Mouse (Mus musculus): ENCODE results near the gene Tbc1d5.

The Tbc1d5 gene

DNA sequence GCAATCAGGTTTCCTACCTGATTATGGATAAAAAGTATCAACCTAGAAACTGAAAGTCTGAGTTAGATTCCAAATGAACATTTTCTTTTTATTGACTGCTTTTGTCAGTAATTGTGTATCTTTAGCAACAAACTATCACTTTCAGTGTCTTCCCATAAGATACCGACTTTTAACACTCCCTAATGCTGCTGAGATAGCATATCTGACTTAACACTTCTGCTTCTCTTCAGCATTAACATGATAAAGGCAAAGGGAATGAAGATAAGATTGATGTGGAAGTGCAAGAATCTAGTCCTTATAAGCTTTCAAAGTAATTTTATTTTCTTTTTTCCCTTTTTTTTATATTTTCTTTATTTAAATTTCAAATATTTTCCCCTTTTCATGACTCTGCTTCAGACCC is 138.3 kb downstream of the Tbc1d5 start:
- DNase-seq: no peak

DNA sequence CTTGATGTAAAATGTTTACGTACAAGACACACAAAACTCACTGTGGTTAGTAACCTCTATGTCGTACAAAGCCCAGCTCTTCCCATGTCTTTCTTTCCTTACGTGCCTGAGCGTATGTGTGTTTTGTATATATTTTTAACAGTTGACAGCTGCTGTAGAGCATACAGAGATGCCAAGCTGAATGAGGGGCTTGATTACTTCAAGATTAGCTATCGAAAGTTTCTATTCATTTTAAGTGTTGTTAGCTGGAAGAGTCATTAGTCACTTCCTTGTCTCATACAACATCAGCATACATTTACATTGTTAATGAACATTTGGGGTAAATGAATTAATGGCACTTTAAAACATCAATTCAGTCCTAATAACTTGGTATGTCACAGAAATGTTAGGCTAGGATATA is 155.9 kb downstream of the Tbc1d5 start:
- DNase-seq: no peak

DNA sequence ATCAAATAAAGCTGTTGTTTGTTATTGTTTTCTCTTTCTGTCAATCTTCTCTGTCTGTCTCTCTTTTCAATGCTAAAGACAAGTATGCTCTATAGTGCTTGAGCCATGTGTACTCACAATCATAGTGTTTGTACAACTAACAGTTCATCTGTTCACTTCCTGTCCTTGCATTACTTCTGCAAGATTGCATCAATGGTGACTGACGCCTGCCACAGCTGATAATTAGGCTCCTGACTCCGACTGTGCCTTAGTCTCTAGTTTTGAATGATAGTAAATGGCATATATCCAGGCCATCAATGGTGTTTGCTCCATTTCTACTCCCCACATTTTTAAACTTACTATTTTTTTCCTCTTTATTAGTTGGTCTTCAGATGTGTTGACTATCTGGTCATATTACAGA is 162.8 kb downstream of the Tbc1d5 start:
- no peak for DNase-seq

DNA sequence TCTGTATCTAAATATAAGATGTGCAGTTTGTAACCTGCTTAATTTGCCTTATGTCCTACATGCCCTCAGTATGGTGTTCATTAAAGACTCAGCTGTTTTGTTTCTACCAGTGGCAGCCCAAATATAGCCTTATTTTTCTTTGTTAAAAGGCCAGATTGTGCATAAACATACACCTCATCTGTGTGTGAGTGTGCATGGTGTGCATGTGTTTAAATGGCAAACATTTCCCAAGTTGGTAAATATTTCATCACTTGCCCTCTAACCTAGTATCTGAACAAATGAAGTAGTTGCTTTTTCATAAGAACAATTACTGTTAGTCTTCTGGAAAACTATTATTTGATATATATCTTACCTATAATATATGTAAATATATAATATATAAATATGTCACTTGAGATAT is 165.2 kb downstream of the Tbc1d5 start:
- DNase-seq: no peak

DNA sequence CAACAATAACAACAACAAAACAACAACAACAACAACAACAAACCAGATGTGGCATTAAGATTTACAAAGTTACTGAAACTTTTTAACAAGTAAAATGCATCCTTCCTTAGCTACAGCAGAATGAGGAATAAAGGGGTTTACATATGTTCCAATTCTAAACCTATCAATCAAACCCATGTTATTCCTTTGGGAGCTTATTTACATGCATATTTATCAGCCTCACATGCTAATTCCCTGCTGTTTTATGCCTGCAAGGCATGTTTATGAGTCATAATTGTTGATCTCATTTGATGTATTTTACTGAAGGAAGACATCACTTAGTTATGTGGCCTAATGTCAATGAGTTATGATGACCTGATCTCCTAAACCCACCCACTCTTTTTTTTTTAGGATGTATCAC is 176.0 kb downstream of the Tbc1d5 start:
- DNase-seq: no peak

DNA sequence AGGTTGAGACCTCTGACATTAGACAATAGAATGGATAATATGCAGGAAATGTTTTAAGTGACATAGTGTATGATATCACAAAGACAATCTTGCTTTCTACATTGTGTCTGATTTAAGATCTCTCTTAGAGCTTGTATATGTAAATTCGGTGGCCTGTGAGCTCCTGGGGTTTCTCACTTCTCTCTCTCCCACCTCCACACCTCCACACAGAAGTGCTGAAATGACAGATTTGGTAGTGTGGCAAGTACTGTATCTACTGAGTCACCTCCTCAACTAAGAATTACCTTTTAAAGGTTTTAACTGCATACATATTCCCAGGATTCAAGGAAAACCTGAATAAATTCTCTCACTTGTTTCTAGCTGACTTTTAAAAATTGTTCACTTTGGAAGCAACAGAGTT is 180.9 kb downstream of the Tbc1d5 start:
- no peak for DNase-seq

DNA sequence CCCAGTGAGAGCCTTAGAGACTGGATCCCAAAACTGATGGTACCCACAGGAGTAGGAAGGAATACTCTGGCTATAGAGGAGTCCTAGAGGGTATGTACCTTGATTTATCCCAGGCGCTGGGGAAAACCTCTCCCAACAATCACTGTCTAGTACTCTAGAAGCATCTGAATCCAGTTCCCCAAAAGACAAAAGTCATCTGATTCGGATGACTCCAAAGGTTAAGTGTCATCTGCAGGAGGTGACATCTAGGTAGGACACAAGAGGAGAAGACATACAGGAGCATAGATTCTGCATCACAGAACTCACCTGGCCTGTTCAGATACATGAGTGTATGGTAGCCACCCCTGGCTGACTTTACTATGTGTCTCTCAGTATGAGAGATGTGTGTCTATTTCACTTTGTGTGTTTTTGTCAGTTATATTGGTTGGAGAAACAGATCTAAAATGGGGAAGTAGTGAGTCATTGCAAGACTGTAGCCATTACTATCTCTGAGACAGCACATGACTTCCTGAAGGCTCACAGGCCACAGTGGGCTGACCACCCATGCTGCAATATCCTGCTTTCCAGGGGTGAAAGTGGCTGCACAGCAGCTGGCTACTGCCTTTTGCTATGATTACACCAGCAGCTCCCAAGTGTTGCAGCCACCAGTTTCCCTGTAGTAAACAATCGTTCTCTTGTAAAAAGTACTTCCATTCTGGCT is 185.7 kb downstream of the Tbc1d5 start:
- DNase-seq: no peak

DNA sequence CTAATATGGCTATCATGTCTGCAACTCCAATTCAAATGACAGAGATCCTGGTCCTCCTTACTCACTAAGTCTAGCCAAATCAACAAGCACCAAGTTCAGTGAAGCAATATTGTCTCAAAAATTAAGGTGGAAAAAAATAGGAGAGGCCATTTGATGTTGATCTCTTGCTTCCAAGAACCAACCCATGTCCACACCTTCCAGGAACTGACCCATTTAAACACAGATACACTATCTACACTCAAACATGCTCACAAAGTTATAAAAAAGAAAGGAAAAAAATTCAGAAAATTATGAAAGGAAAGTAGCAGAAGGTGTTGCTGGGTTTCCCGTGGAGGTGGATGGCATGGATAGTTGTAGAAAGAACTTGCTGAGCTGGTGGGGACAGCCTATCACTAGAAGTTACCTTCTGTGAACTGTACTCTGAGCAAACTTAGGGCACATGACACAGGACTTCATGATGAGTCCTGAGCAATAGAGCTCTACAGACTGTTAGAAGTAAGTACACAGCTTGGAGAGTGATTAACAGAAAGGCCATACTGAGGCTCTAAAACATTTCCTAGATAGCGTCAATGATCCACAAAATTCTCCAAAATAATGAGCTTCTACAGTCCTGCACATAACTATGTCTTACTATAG is 188.3 kb downstream of the Tbc1d5 start:
- DNase-seq: no peak

DNA sequence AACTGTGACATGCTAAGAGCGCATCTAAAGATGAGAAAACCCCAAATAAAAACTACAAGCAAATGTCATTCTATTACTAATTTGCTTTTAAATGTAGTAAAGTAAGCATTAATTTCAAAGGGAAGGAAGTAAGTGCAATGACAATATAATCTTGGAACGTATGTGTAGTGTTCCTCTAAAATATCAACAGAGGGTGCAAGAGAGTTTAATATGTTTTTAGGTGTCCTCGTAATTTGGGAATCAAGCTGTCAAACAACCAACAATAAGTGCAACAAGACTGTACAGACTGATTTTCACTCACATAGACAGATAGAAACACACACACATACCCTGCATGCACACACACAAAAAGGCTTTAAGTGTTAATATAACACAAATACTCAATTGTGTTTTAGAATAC is 191.2 kb downstream of the Tbc1d5 start:
- no peak for DNase-seq

DNA sequence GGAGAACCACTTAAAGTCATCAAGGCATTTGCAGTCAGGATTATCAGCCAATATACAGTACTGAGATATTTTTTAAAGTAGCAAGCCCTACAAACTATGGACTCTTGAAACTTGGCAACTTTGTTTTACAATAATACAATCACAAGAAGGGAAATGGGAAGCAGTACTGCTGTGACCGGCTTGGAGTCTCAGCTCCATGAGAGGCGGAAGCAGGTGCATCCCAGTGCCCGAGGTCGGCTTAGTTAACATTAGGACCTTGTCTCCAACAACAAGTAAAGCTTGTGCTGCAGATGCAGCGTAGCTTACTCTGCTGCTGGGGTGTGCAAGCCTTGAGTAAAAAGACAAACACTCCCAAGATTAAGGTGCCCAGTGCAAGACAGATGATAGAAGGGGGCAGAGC is 197.2 kb downstream of the Tbc1d5 start:
- DNase-seq: no peak

DNA sequence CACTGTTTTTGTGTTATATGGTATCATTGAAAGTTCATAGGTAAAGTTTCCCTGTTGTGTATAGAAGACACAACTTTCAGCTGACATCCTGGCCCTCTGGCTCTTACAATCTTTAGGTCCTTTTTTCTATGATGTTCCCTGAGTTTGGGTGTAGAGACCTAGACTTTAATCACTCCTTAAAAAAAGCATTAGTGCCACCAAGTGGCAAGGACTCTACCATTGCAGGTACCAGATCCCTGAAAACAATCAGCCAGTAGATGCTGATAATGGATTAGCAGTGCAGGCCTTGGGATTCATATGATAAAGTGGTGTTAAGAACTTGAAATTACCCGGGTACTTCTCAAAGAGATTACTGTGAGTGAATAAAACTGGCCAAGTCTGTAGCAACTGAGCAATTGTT is 207.0 kb downstream of the Tbc1d5 start:
- DNase-seq: peak; percentile 15

DNA sequence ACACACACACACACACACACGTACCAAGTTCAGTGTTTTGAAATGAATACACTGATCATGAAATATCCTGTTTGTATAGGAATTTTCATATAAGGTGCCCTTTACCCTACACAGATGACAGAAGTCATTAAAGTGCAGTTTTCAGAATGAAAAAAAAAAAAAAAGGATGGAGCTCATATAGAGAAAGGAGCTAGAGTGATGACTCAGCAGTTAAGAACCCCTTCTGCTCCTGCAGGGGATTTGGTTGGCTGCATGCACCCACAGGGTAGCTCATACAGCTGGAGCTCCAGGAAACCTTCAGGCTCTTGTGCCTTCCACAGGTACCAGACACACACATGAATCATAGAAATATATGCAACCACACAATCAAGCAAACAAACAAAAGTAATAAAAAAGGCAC is 213.0 kb downstream of the Tbc1d5 start:
- DNase-seq: no peak

DNA sequence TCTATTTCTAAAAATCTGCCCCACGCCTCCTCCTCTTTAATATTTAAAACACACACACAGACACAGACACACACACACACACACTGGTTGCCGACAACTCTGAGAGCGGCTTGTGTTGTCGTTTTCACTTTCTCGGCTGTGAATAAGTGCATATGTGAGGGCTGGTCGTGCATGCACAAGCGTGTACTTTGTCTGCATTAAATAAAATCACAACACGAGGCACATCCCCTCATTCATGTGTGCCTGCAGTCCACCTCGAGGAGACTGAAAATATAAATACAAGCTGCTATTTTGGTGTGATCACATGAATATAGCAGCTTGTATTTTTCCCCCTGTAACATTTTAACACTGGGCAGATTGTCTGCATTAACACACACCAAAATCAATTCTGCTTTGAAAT is 224.8 kb downstream of the Tbc1d5 start:
- no peak for DNase-seq

DNA sequence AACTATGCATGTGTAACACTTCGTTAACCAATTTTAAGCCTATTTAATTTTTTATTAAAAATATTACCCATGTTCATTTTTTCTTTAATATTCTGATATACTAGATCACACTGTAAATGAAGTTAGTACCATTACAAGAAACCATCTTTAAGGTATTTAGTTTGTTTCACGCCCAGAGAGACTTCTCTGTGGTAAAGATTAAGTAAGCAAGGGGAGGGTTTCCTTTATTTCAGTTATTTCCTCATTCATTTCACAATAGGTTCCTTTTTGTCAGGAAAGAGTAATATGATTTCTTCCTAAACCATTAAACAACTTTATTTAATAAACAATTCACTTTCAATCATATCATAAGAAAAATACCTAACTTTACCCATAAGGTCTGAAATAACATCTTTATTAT is 256.8 kb downstream of the Tbc1d5 start:
- no peak for DNase-seq

DNA sequence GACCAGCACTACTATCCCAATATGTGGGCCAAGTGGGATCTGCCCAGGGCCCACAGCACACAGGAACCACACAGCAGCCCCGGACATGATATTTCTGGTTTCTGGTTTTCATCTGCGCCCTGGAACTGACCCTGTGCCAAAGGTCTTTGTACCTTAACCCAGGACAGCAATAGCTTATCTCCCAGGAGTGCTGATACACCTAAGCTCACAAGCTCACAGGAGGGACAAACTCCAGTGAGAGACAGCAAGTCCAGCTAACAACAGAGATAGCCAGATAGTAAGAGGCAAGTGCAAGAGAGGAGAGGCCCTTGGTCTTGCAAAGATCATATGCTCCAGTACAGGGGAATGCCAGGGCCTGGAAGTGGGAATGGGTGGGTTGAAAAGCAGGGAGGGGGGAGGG is 263.9 kb downstream of the Tbc1d5 start:
- DNase-seq: no peak

DNA sequence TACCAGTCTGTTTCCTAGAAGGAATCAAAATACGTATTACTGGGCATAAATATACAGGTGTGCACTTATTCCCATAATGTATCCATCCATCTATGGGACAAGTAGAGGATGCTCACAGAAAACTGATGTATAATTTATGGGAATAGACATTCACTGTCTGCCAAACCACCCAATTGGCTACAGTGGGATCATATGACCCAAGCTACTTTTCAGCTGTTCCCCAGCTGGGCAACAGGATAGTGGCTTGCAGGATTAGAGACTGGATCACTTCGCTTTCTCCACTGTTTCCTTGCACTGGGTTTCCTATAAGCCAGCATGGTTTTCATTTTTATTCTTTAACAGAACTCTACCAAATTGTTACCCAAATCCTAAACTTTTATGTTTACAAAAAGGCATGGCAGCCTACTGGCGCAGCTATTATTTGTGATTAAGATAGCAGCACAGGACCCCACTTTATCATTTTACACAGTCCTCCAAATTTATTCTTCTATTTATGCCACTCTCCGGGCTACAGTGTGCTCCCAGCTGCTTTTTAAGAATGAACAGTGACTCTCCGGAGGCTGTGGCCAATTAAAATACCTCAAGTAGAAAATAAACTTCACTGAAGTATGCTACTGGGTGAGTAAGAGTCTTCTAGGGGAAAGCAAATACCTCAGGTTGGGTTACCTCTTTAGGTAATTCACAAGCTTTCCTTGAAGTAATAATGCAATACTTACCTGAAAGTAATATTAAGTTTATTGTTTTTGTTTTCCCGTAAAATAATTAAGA is 270.4 kb downstream of the Tbc1d5 start:
- no peak for DNase-seq

DNA sequence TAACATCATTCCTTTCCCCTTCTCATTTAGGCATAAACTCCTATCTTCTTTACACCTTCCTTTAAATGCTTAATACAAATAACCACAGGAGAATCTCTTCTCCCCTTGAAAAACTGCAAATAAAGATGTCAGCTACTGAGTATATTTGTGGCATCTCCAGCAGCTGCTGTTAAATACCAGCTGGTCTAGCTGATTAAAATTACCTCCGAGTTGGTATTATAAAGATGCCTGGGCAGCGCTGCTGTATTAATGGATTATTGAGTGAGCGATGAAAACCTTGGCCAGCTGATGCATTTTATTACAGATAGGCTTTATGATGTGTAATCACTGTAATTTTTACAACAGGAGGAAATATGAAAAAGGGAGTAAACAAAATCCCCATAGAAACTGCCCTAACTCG is 271.0 kb downstream of the Tbc1d5 start:
- DNase-seq: no peak

DNA sequence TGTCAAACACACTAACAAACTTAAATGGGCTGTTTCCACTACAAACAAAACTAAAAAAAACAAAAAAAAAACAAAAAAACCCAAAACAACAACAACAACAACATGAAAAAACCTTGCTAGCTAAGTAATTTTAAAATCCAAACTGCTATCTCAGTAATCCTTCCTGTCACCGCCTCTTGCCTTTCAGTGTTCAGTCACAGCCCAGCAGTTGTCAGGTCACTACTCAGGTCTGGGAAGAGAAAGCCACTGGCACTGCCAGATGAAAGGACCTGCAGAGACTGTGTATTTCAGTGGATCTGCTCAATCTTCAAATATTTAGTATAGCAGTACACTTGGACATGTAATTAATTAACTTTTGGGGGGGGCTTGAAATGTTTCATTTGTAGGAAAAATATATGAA is 272.5 kb downstream of the Tbc1d5 start:
- no peak for DNase-seq

DNA sequence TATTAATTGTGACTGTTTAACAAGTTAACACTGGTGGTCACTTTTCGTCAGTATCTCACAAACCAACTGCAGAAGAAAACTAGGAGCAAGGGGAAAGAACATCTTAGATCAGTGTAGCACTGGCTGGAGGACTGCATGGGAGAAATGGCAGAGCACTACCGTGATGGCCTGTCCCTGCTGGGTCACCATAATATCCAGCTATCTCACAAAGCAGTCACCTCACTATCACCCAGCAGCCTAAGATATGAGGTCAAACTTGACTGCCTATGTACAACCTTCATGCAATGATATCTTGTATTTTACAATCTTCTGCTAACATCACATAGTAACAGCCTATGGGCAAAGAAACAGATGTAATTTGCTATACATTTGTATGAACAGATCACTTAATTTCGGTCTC is 274.7 kb downstream of the Tbc1d5 start:
- DNase-seq: no peak

DNA sequence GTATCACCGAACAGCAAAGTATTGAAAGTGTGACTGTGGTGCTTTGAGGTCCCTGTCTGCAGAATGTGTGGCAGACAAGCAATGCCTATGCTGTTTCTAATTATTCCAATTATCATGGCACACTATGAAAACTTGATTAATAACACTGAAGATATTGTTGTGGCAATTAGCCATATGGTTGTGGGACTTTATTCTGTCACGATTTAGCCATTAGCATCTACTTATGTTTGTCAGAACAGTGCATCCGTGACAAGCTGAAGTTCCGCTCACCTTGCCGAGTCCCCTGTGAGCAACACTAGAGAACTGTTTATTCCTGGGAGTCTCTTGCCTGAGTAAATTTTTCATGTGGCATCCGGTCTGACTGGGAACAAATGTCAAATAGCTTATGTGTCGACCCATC is 281.3 kb downstream of the Tbc1d5 start:
- no peak for DNase-seq

DNA sequence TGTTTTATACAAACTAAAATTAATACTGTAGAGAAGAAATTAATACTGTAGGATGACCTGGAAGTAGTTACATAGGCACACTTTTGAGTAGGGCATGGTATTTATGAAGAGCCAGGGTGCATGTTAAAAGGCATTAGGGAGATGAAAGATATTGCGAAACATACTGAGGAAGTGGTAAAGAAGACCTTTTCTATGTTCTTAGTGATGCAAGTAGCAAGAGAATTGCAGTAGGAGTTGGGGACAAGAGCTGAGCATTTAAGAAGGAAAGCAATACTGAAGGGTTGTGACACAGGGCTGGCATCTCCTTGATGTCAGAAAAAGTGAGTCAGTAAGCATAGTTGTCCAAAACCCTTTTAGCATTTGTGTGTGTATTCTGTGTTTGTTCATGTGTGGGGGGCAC is 289.7 kb downstream of the Tbc1d5 start:
- DNase-seq: no peak

DNA sequence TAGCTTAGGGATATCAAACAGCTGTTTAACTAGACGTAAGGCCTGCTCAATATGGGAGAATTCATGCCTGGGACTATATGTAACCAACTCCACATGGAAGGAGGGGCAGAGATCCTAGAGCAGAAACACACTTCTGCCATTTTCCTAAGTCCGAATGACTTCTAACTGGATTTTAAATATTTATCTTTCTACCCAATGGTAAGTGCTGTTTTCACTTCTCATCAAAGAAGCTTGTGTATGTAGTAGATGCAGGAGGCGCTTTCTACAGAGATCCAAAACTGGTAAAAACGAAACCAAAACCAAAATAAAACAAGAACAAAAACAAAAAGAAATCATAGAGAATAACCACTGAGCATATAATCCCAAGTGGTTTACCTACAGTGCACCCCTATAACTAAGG is 299.2 kb downstream of the Tbc1d5 start:
- DNase-seq: no peak

DNA sequence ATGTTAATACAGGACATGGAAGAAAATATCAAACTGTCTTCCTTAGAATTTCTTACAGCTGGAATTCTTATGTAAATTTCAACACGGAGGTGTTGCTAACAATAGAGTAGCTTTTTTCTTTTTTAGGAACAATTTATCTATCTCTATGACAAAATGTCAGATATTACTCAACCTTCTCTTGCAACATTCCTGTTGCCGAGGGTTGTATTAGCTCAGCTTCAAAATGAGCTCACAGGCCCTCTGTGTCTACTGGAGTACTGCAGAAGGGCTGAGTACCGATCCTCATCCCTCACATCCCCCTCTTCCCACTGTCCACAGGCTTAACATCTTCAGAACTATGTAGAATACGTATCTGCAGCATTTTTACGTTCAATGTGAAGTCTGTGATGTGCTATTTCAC is 302.7 kb downstream of the Tbc1d5 start:
- no peak for DNase-seq

DNA sequence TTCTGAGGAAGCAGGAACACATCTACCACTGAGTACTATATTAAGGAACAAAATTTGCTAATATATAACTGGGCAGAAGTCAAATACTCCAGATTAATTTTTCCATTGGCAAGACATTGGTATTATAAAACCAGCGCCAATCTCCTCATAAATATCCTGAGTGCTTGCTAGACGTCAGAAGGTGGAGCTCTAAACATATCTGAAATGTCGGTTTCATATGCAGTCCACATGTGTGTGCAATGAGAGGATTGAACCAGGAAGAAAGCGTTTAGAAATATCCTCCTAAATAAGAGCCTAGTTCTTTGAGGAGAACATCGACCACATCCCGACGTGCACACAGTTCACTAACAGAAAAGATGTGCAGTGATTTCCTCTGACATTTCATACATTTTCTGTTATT is 305.1 kb downstream of the Tbc1d5 start:
- no peak for DNase-seq

Measured in thymus, postnatal 4 days (tissue).